Mouse (Mus musculus): ENCODE measurements at regions not wholly inside any gene's neighbourhood (a gene's known extent, or its start where the extent isn't known, plus 50 kb on each side); places are given as distances from the start of the nearest gene placed in this dataset.

DNA sequence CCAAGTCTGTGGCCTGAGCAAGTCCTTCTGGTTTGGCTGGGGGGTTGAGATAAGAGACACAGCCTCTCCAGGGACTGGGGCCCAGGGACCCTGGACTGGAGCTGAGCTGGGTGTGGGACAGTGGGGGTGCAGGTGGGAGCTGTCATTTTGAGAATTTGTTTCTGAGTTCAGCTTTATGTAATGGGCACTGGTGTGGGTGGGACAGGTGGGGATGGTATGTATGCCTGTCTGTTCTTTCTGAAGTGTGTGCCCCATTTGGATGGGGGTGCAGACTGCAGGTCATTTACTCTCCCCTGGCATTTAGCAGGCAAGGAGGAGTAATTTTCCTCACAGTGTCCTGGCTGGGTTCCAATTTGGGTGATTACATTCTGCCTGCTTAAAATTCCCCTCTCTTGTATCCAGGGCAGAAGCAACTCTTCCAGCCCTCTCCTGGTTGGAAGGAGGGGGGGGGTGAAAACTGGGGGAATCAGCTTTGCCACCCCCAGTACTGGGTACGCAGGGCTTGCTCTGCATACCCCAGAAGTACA, 54.2 kb upstream of the Vrk1 start:
- TF ChIP-seq CTCF (IDR thresholded peaks at IDR 0.05; ENCODE audit: low read depth, low read length) (no peak), GATA1 (IDR thresholded peaks at IDR 0.05; ENCODE audit: borderline replicate concordance, low read length) (no peak), TAL1 (conservative IDR thresholded peaks at IDR 0.05; ENCODE audit: low read depth, low read length) (no peak), GATA2 (IDR thresholded peaks at IDR 0.05; ENCODE audit: borderline replicate concordance, low read depth, low read length) (no peak)

All from G1E (cell line).